Mouse (Mus musculus) heart, postnatal 0 days (tissue): Measurements from ENCODE around the gene Lima1.
A peak's percentile ranks its signal among the peaks of the same experiment; 100 is the strongest.
"Not testable (repeated sequence)": the region's sequence is repeated elsewhere in the genome, so short reads cannot be mapped to it uniquely, and the experiment has no call there.

Source experiments
- CTCF ChIP-seq: IDR thresholded peaks from 2 replicates; pipeline ENCODE4 v1.5.1; 2016; ENCODE audit warnings: antibody characterized with exemption, control low read depth, low read depth
- EP300 ChIP-seq: IDR thresholded peaks from 2 replicates; pipeline ENCODE4 v1.6.1; 2016; ENCODE audit warnings: antibody characterized with exemption, low read depth

DNA sequence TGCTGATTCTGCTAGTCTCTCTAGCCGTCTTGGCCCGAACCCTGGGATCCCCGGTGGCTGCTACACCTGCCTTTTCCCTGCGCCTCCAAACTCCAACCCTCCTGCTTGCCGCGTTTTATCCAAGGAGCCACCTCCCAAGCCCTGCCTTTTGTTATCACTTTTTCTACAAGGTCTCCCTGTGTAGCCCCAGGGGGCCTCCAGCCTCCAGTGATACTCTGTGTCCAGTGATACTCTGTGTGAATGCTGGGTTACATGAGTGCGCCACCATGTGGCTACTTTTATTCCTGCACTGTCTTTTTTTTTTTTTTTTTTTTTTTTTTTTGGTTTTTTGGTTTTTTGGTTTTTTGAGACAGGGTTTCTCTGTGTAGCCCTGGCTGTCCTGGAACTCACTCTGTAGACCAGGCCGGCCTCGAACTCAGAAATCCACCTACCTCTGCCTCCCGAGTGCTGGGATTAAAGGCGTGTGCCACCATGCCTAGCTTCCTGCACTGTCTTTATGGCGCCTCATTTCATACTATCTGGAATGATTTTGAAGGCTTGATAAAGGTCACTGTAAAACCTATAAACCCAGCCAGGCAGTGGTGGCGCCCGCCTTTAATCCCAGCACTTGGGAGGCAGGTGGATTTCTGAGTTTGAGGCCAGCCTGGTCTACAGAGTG is 34.2 kb upstream of the Lima1 start:
- TF ChIP-seq EP300: not testable (repeated sequence)
- peak; percentile 62 for TF ChIP-seq CTCF
